Mouse (Mus musculus) heart, adult 2 months (tissue): Measurements from ENCODE around the gene Qsox2.
A peak's percentile ranks its signal among the peaks of the same experiment; 100 is the strongest.

Experiments used
- CTCF ChIP-seq: fragments of 200-600 bp; IDR thresholded peaks from 2 replicates; pipeline ENCODE4 v1.8.1; 2022; ENCODE audit warnings: antibody characterized with exemption, mild to moderate bottlenecking, moderate library complexity
- EP300 ChIP-seq: fragments of 200-500 bp; IDR thresholded peaks from 2 replicates; pipeline ENCODE4 v1.6.1; 2011; ENCODE audit warnings: low read depth, low read length, control low read depth; ENCODE audit not compliant: insufficient read depth

- TF ChIP-seq CTCF (0 out of 2 replicates have a peak, but pooled peaks have one; percentile 3), EP300 (no peak)
Observed at GRCm38 (mm10) chr2:26236681-26237289, 540 bp downstream of the Qsox2 start.
